Mouse (Mus musculus): Measurements from ENCODE around the gene Lrmda. TPM values are rescaled to one million over a fixed set of nuclear protein-coding genes. Genes with fewer than 3 reads are reported as not detected.

Lrmda gene
- total RNA-seq, 2 experiments from 2014 or later, result 0.81 TPM; not detected in 1

DNA sequence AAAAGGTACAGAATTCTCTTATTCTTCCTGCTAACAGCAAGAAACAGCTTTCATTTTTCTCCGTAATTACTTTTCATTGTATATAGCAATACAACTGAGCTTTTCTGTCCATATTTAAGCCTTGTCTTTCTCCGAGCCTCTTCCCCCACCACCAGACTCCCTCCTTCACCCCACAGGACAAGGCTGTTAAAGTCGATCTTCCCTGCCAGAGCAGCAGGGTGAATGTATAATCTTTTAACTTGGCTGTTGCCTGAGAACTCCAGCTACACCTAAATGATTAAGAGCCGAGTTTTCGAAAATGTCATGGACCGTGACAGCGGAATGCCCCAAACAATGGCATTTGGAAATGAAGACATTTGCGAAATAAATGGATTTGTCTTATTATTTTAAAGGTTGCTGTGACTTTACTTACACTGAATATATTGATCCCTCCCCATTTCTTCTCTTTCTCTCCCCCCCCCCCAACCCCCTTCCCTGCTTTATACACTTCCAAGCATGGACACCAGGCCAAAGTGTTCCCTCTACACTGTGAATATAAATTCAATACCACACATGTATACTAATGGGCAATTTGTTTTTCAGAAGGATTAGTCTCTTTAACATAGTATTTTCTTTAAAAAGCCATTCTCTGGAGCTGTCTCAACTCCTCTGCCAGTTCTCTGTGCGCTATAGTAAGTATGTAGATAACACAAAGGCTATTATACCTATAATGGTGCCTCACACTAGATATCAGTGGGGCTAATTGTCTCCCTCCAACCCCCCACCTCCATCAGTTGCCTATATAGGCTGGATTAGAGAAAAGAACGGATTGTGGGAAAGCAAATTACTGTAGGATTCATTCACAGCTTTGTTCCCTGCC is 1075.9 kb downstream of the Lrmda start:
- DNase-seq (ENCODE audit: low spot score in 2 of 2), result no peak
- intact Hi-C loops (cut with DNase I), result no loop called here

DNA sequence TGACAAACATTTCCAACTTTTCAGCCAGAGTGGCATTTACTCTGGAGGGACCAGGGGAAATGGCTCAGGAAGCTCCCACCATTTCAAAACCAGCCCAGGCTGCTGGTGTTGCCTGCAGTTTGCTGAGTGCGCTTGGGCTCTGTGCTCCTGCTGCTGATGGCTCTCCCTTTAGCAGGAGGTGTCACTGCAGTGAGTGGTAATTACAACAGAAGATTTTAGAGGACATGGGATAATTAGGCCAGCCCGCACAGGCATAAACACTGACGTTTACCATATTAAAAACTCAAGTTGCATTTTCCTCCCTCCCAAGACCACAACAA is 1076.5 kb downstream of the Lrmda start:
- intact Hi-C loops (cut with DNase I), result no loop called here
- DNase-seq (ENCODE audit: low spot score in 2 of 2), result no peak

DNA sequence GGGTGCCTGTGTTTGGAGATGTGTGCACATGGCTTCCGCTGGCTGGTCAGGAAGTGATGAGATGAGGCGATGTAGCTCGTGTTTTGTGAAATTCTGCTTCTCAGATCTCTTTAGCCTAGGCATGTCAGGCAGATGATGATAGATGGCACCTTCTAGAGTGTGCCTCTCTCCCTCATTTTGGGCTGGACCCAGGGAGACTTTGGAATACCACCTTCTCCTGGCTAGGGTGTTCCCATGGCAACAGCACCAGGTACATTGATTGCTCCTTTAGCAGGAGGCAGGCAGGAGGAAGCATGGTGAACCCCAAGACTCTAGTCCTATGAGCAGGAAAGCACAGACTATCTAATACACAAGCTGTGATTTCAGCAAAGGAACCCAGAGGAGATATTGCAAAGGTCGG is 1076.9 kb downstream of the Lrmda start:
- intact Hi-C loops (cut with DNase I), result no loop called here

More for the DNA sequence above, 1076.9 kb downstream of the Lrmda start:
- DNase-seq (ENCODE audit: low spot score in 2 of 2), result no peak

Small RNA genes within 50 kb of the gene (microRNA-seq; reads per million reads assigned to microRNA genes)
- gene Gm27532, result not detected

Other genes with a start within 250 kb of the Lrmda start
- 100 to 1,000 TPM; 209 to 217 TPM for gene Vdac2, start 194.5 kb upstream of the Lrmda start, total RNA-seq (2021)
- gene Comtd1, start 170.7 kb upstream of the Lrmda start, total RNA-seq (2021), result 10 to 100 TPM; 25.5 to 31.1 TPM
- gene Zfp503, start 30.1 kb upstream of the Lrmda start, total RNA-seq (2021), result 1 to 10 TPM; 2.2 to 4.0 TPM

Measured in left cerebral cortex, postnatal 36 days (tissue).